Mouse (Mus musculus) liver, embryonic 14.5 days (tissue): Measurements from ENCODE around the gene Myo18a. TPM values are rescaled to one million over a fixed set of nuclear protein-coding genes. Genes with fewer than 3 reads are reported as not detected.

Experiments
- ATAC-seq: fragments of 200-750 bp; cut with Nextera tagmentation; 2 replicates; pipeline ENCODE4 v1.8.0; 2017; ENCODE audit warnings: moderate number of reproducible peaks, mild to moderate bottlenecking, moderate library complexity; ENCODE audit not compliant: insufficient read depth
- DNase-seq, 3 experiments: peaks; one replicate each; pipeline ENCODE4 v3.0.0-alpha.2; 2012 to 2013; ENCODE audit warnings: low read depth in 3 of 3, low spot score in 3 of 3
- H3K27ac ChIP-seq: fragments of 300-500 bp; sonication (generic); 2 replicates; pipeline ENCODE4 v1.5.1; 2014; ENCODE audit warnings: moderate library complexity, mild to moderate bottlenecking, control low read depth, inconsistent platforms
- H3K27me3 ChIP-seq: fragments of 300-500 bp; sonication (generic); 2 replicates; pipeline ENCODE4 v1.6.1; 2014; ENCODE audit warnings: mild to moderate bottlenecking, low read length, moderate library complexity; ENCODE audit not compliant: control insufficient read depth, insufficient read depth
- H3K36me3 ChIP-seq: fragments of 300-500 bp; sonication (generic); replicated peaks from 2 replicates; pipeline ENCODE4 v1.6.1; 2014; ENCODE audit warnings: low read depth; ENCODE audit not compliant: control insufficient read depth, insufficient read depth
- H3K4me1 ChIP-seq, 2 experiments: fragments of 200-500 bp in 1 of 2; fragments of 300-500 bp in 1 of 2; sonication (generic) in 1 of 2; replicated peaks; 2 replicates each; pipeline ENCODE4 v1.6.1; 2012 to 2014; ENCODE audit warnings: antibody characterized with exemption in 1 of 2, inconsistent platforms in 1 of 2, low read length in 1 of 2; ENCODE audit not compliant: control insufficient read depth in 2 of 2, insufficient read depth in 2 of 2
- H3K4me2 ChIP-seq: fragments of 300-500 bp; sonication (generic); 2 replicates; pipeline ENCODE4 v1.6.1; 2014; ENCODE audit warnings: low read depth, mild to moderate bottlenecking, control low read depth, moderate library complexity
- H3K4me3 ChIP-seq, 2 experiments: fragments of 200-500 bp in 1 of 2; fragments of 300-500 bp in 1 of 2; sonication (generic) in 1 of 2; 2 replicates each; pipeline ENCODE4 v1.5.1; 2012 to 2014; ENCODE audit warnings: low read depth in 2 of 2, low read length in 2 of 2, mild to moderate bottlenecking in 2 of 2, control low read depth in 1 of 2, inconsistent platforms in 1 of 2, moderate library complexity in 1 of 2; ENCODE audit not compliant: insufficient read depth in 1 of 2
- H3K9ac ChIP-seq: fragments of 300-500 bp; sonication (generic); replicated peaks from 2 replicates; pipeline ENCODE4 v1.6.1; 2014; ENCODE audit warnings: mild to moderate bottlenecking, control low read depth, moderate library complexity
- H3K9me3 ChIP-seq: fragments of 300-500 bp; sonication (generic); 2 replicates; pipeline ENCODE4 v1.6.1; 2016; ENCODE audit warnings: low read length, mixed read lengths; ENCODE audit not compliant: control insufficient read depth
- CTCF ChIP-seq: IDR thresholded peaks from 2 replicates; pipeline ENCODE4 v1.5.1; 2016; ENCODE audit warnings: antibody characterized with exemption, low read depth, control low read depth
- EP300 ChIP-seq: IDR thresholded peaks from 2 replicates; pipeline ENCODE4 v1.6.1; 2016; ENCODE audit warnings: antibody characterized with exemption, low read depth
- WGBS: fragments of 180-500 bp; shearing (Covaris S2); extraction: QIAGEN DNeasy Blood & Tissue Kit; methylation state at CpG from one replicate; pipeline ENCODE4 v1.1.7; 2014; ENCODE audit not compliant: insufficient replicate concordance; 5-methylcytosine and 5-hydroxymethylcytosine counted together
- polyA plus RNA-seq, 2 experiments: library from polyadenylated mRNA; depleted of rRNA in 1 of 2; stranded (reverse) in 1 of 2; unstranded in 1 of 2; fragments of >200 nt; fragmentation: Nextera tagmentation in 1 of 2; extraction: Ambion mirVana in 1 of 2; gene quantifications; 2 replicates each; pipeline versions ENCODE4 v1.2.1 to v1.2.3; 2012 to 2014

Myo18a gene
- polyA plus RNA-seq, 2 experiments = 13.5 to 15.4 TPM

DNA sequence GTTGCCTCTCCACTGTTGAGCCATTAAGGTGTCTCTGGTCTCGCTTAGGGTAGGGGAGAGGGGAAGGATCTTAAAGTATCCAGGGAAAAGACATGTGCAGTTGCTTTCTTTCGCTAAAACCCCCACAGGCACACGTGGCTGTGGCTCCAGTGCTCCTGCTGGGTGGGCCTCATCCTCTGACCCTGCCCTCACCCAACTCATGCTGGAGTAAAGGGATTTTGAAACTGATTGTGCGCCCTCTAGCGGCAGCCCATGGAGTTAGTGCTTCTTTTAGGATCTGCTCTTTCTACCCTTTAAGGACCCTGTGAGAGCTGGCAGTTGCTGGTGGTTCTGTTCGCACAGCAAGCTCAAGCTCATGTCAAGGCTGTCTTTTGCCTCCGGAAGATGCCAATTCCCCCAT is 59.7 kb downstream of the Myo18a start:
- Histone ChIP-seq H3K4me3 (no peak overlapping the region), H3K36me3 (peaks cover 24% of the 10 kb centered on the region), H3K9me3 (no peaks in the 10 kb centered on the region), H3K9ac (no peak overlapping the region), H3K27ac (no peak overlapping the region), H3K27me3 (no peaks in the 10 kb centered on the region), H3K4me2 (no peak overlapping the region), H3K4me1 (no peaks in the 10 kb centered on the region)
- TF ChIP-seq EP300 (no peak), CTCF (peak; percentile 93)
- 25% methylated on average over 7 of the region's 7 CpGs for WGBS
- ATAC-seq (no peak), DNase-seq (peak; percentile 17 to 29 (median 29))

DNA sequence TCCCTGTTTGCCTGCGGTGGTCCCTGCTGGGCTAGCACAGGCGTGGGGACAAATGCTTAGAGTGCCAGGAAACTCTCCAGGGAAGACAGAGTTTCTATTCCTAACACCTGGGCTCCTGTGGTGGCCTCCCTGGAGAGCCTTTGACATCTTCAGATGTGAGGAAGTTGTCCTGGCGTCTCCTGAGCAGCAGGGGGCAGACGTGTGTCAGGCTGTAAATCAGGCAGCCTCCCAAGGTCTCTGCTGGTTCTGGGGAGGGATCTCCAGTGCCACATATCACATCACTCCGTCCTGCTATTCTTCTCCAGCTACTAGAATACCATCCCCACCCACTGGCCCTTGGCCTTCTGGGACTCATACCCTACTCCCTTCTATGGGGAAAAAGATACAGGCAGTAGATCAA is 62.8 kb downstream of the Myo18a start:
- no peak overlapping the region for H3K9ac ChIP-seq
- H3K4me2 ChIP-seq = no peak overlapping the region
- peak; percentile 17 to 35 (median 19) for DNase-seq
- H3K27me3 ChIP-seq = no peaks in the 10 kb centered on the region
- no peak for ATAC-seq
- TF ChIP-seq EP300 (no peak), CTCF (peak; percentile 81)
- peaks cover 19% of the 10 kb centered on the region for H3K36me3 ChIP-seq
- no peak overlapping the region for H3K4me3 ChIP-seq
- no peak overlapping the region for H3K27ac ChIP-seq
- no peaks in the 10 kb centered on the region for H3K9me3 ChIP-seq
- no peaks in the 10 kb centered on the region for H3K4me1 ChIP-seq
- WGBS = 16% methylated on average over 5 of the region's 5 CpGs

DNA sequence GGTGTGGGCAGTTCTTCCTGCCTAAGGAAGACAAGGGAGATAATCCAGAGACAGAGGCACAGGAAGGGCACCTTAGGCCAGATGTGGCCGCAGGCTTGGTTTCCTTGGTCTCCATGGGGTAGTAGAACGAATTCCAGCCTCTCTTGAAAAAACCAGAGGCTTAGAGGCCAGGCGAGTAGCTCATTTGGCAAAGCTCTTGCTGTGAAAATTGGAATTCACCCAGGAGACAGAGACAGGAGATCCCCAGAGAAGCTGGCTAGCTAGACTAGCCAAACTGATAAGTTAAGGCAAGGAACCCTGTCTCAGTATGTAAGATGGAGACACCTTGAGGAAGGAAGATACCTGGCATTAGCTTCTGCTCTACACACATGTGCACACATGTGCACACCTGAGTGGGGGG is 63.3 kb downstream of the Myo18a start:
- DNase-seq = no peak
- H3K36me3 ChIP-seq = peaks cover 19% of the 10 kb centered on the region

DNA sequence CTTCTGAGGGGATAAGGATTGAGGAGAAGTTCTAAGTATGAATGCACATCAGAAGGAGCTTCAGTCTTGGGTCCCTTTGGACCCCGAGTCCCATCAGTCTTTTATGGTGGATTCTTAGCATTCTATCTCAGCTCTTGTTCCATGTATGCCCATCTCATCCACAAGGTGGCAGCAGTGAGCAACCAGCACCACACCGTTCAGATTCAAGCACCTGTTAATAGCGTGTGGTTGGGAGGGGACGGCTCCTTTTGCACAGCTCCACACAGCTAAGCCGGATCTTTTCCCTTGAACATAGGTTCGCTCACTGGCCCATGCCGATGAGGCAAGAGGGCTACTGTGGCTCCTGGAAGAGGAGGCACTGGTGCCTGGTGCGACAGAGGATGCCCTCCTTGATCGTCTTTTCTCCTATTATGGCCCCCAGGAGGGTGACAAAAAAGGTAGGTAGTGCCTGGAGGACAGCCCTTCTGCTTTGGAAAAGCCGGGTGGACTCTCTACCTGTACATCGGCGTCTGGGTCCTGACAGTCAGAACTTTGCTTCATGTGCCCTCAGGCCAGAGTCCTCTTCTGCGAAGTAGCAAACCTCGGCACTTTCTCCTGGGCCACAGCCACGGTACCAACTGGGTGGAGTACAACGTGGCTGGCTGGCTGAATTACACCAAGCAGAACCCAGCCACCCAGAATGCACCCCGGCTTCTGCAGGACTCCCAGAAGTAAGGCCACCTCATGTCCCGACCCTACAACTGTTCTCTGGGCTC is 64.4 kb downstream of the Myo18a start:
- TF ChIP-seq CTCF = peak; percentile 99
- TF ChIP-seq EP300 = no peak
- Histone ChIP-seq H3K27ac (no peak overlapping the region), H3K9me3 (no peaks in the 10 kb centered on the region), H3K4me1 (no peaks in the 10 kb centered on the region), H3K36me3 (peaks cover 21% of the 10 kb centered on the region), H3K4me2 (no peak overlapping the region), H3K9ac (no peak overlapping the region), H3K4me3 (no peak overlapping the region), H3K27me3 (no peaks in the 10 kb centered on the region)
- DNase-seq (peak; percentile 40 to 53 (median 52)), ATAC-seq (no peak)
- WGBS = 67% methylated on average over 18 of the region's 18 CpGs

More for the DNA sequence above, 63.3 kb downstream of the Myo18a start:
- H3K27me3 ChIP-seq = no peaks in the 10 kb centered on the region
- no peak overlapping the region for H3K27ac ChIP-seq
- no peak overlapping the region for H3K9ac ChIP-seq
- 81% methylated on average over 3 of the region's 3 CpGs for WGBS
- no peak overlapping the region for H3K4me3 ChIP-seq
- ATAC-seq = no peak
- TF ChIP-seq EP300 = no peak
- no peak for TF ChIP-seq CTCF
- H3K4me1 ChIP-seq = no peaks in the 10 kb centered on the region
- H3K4me2 ChIP-seq = no peak overlapping the region
- no peaks in the 10 kb centered on the region for H3K9me3 ChIP-seq

DNA sequence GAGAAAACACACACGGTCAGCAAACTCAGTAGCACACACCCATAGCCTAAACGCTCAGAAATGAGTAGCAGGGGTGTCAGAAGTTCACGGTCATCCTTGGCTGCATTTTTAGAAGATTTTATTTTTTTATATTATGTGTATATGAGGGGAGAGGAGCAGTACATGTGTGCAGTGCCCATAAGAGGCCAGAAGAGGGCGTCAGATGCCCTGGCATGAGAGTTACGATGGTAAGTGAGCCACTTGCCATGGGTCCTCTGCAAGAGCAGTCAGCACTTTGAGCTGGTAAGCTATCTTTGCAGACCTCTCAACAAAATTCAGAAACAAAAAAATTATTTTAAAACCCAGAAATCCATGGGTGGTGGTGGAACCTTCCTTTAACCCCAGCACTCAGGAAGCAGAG is 65.1 kb downstream of the Myo18a start:
- ATAC-seq = no peak
- peaks cover 23% of the 10 kb centered on the region for H3K36me3 ChIP-seq

More for the DNA sequence above, 65.1 kb downstream of the Myo18a start:
- no peak overlapping the region for H3K9ac ChIP-seq
- H3K4me1 ChIP-seq = no peaks in the 10 kb centered on the region
- H3K9me3 ChIP-seq = no peaks in the 10 kb centered on the region
- no peak overlapping the region for H3K4me3 ChIP-seq
- no peaks in the 10 kb centered on the region for H3K27me3 ChIP-seq
- 79% methylated on average over 5 of the region's 5 CpGs for WGBS
- TF ChIP-seq EP300 (no peak), CTCF (peak; percentile 33; the same call in 1 of the 2 replicates)
- H3K27ac ChIP-seq = no peak overlapping the region
- no peak overlapping the region for H3K4me2 ChIP-seq
- DNase-seq = no peak
